Mouse (Mus musculus): ENCODE data around the gene Gm13090.

Gm13090 gene

DNA sequence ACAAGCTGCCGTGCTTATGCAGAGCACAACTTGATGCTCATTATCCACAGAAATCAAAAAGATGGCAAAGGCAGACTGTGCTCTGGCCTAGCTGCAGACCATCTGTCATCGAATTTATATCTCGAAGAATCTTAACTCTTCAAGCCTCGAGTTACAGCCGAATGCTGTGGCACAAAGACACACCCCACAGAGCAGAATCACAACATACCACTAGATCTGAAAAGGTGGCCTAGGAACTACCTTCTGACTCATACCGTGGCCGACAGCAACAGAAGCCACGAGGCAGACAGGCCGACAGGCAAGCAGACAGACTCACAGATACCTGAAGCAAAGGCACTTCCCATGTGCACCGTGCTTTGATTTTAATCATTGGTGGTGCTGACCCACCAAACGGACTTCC is 14.3 kb downstream of the Gm13090 start:
- DNase-seq: no peak

DNA sequence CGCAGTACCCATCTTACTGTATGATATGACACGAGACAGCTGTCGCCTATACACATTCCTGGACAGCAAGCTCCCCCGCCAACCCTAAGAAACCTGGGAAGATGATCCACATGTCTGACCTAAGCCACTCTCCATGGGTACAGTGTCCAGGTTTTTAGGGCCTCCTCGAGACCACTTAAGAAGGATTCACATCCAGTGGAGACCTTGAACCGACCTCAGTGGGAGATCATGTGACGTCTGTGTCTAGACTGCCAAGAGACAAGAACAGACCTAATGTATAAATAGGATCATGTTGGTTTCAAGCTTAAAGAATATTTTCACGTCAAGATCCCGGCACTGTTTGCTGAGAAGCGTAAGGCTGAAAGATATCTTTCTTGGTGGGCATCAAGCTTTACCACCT is 14.8 kb downstream of the Gm13090 start:
- no peak for DNase-seq

DNA sequence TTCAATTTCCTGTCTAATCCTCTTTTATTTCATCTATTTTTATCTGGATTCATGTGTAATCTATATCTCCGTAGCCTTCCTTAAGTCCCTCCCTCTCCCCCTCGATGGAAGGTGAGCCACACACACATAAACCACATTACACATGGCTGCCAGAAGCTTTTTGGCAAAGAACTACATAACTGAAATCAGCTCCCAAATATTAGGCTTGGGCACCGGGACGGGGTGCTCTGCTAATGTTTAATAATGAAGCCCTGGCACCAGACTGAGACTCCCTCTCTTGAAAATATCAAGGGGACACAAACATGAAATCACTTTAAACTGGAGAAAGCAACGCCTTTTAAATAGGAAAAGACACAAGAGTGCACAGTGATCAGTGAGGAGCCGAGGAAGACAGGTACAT is 16.5 kb downstream of the Gm13090 start:
- DNase-seq: no peak

DNA sequence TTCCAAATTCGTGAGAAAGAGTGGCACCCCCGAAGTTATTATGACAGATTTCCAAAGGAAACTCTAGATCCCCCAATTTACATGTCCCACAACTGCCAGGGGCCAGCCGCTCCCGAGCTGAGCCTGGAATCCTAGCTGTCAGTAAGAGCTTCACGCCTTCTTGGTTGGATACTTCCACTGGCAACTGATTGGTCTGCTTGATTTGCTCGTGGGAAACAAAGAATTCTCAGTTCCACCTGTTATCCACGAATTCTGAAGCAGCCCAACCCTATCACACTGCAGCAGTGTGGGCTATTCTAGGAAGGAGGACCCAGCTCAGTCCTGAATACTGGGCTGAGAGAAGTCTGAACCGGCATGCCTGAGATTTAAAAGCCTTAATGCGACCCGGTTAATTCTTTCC is 17.1 kb downstream of the Gm13090 start:
- no peak for DNase-seq

DNA sequence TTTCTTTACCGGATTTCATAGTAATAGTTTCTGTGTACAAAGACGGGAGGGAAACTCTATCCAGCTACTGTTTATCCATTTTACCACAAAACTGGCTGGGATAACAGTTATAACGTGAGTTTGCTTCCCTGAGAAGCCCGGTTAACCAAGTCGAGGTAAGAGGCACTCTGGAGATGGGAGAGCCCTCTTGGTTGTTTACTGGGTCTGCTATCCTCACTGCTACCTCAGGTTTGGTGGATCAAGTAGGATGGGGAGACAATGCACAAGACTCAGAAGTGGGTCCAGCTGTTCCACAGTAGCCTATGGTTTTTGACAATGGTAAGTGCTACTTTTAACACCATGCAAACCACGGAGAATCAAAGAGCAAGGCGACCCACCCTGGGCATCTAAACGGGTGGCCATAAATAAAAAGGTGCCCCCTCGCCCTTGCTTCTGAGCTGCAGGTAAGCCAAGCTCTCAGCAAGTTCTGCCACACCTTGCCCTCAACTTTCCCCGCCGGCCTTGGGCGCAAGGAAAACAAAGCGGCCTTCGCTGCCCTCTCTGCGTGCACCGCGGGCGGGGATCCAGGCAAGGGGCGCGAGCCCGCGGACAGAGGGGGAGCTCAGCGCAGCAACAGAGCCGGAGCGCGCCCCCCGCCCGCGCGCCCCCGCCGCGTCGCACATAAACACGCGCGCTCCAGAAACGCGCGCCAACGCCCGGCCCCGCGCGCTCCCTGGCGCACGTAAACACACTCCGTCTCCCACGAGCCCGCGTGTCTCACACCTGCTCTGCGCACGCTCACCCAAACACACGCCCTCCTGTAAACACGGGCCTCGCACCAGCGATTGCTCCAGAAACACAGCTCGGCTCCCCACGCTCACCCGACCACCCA is 18.0 kb downstream of the Gm13090 start:
- no peak for DNase-seq

DNA sequence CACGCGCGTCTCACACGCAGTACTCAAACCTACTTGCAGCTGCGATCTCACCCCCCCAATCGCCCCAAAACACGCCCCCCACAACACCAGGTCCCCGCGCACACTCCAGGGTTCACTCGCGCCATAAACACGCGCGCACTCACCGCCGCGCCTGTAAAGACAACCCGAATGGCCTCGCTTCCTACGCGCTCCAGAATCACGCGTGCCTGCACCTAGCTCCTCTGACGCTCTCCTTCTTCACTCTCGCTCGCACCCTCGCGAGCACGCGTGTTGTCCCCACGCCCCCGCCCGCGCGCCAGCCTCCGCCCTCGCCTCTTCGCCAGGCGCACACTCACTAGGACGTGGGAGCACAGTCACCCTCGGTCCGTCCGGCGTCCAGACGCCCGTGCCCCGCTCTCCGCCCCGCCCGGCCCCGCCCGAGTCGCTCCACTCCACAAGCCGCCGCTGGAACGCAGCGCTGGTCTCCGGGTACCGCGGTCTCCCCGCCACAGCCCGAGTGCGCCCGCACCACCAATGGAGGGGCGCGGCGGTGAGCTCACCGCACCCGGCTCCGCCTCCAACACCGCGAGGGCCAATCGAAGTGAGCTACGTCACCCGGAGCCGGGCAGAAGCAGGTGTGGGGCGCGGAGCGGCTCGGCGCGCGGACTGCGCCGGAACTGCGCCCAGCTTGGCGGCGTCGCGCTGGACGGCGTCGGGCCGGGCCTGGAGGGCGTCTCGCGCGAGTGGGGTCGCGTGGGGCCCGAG is 18.8 kb downstream of the Gm13090 start:
- DNase-seq: peak; percentile 82

DNA sequence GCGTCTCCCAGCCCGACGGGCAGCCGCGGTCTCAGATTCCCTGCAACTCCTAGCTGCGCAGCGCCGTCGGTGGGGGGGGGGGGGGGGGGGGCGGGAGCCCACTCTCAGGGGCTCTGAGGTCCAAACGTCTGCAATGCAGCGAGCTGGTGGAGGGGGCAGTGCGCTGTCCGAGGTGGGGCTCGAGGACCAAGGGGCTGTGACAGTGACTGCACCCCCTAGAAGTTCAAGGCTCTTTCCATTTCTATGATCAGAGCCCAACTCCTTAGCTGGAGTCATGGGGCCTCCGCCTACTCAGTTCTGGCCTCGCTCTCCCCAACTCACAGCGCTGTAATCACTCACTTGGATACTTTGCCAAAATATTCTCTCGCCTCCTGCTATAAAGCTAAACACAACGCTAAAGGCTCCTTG is 19.5 kb downstream of the Gm13090 start:
- no peak for DNase-seq

DNA sequence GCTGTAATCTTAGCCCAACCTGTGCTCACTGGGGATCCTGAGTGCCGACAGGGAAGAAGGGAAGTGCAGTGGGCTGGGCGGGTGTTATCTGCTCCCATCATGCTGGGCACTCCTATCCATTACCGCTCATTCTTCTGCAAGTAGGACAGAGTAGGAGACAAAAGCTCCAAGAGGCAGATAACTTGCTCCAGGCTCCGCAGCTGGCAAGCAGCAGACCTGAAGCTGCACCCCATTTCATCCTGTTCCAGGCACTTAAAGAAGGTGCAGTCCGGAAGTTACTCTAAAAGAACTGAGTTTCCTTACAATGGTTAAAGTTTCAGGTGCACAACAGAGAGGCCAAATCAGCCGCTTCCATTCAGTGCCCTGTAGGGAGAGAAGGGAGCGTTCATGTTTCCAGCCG is 21.9 kb downstream of the Gm13090 start:
- no peak for DNase-seq

DNA sequence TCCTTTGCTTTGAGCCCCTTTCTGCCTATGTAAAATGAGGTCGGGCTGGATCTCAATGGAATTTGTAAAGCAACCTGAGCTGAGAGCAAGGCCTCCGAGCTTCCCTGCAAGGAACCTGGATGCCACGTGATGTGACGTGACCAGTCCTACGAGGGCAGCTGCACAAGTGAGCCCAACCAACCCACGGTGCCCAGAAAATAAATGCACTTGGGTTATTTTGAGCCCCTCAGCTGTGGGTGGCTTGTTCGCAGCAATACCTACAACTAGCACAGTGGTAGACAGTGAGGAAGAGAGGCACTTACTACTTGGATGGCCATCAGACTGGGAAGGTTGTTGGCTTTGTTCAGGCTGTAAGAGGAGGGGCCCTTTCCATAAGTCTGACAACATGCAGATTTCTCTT is 25.2 kb downstream of the Gm13090 start:
- no peak for DNase-seq

DNA sequence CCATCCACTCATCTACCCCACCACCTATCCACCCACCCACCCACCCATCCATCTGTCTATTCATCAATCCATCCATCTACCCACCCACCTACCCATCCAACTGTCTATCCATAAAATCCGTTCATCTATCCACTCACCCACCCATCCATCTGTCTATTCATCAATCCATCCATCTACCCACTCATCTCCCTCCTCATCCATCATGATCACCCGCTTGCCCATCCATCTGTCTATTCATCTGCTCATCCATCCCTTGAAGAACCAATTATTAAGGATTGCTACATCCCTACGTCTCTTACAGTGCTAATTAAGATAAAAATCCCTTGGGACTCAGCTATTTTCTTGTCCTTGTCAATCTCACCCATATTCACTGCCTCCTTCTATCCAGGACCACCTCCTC is 29.5 kb downstream of the Gm13090 start:
- no peak for DNase-seq

DNA sequence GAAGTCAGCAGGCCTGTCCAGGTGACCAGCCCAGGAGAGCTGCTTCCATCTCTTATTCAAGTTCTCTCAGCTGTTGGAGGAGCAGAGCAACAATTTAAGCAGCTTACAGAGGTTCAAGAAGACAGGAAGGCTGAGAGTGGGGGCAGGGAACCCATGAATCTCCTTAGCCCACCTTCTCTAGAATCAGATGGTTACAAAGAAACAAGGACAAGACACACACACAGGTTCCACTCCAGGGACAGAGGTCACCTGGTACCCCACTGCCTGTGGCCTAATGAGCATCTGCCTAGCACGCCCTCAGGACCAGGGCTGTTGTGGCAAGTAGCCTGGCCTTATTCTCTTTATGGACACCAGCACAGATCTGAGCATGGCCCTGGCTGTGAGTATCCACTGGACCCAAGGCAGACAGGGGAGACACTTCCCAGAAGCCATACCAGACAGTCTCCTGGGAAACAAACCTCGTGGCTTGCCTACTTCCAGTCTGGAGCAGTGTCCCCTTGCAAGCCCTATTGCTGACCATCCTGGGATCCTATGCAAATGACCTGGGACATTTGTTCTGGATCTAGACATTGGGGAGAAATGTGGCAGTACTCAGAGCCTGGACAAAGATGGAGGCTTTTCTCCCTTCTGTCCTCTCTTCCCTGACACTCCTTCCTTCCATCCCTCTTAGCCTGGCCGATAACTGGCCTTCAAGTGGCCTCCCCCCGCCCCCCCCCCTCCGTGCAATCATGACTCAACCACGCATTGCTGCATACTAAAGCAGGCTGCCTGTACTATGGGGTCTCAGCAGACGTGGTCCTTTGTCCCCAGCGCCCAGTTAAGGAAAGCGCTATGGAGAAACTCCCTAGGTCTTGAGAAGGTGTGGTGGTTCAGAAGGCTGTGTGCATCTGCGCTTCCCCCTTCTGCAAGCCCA is 38.5 kb downstream of the Gm13090 start:
- no peak for DNase-seq

DNA sequence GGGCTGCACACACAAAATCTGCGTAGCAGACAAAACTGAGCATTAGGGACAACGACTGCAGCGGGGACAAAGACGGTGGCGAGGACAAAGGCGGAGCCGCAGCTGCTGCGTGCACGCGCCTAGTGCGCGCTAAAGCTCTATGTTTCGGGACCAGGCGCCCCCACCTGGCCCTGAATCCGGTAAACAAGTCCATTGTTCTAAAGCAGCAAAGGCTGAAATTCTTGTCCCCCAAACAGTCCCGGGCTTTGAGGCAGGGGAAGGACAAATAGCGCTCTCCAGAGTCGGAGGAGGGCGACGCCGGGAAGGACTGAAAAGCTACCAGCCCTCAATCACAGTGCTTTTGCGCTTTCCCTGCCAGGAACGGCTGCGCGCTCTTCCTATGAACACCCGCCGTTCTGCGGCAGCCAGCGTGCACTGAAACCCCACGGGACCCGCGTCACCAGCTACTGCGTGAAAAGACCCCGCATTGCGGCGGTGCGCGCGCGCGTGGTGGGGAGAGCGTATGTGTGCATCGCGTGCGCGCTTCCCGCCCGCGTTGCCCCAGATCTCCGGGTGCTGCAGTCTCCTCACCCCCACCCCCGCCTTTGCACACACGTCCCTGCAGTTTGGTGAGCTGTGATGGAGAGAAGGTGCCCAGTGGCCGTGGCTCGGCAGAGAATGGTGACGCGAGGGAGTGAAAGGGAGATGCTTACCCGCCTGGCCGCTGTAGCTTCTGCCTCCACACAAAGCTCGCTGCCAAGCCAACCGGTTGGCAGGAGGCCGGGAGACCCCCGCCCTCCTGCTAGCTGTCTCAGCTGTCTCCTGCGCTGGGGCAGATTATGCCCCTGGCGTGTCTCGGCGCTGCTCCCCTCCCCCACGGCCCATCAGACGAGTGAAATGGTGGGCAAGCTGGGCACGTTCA is 39.5 kb downstream of the Gm13090 start:
- peak; percentile 10 for DNase-seq

DNA sequence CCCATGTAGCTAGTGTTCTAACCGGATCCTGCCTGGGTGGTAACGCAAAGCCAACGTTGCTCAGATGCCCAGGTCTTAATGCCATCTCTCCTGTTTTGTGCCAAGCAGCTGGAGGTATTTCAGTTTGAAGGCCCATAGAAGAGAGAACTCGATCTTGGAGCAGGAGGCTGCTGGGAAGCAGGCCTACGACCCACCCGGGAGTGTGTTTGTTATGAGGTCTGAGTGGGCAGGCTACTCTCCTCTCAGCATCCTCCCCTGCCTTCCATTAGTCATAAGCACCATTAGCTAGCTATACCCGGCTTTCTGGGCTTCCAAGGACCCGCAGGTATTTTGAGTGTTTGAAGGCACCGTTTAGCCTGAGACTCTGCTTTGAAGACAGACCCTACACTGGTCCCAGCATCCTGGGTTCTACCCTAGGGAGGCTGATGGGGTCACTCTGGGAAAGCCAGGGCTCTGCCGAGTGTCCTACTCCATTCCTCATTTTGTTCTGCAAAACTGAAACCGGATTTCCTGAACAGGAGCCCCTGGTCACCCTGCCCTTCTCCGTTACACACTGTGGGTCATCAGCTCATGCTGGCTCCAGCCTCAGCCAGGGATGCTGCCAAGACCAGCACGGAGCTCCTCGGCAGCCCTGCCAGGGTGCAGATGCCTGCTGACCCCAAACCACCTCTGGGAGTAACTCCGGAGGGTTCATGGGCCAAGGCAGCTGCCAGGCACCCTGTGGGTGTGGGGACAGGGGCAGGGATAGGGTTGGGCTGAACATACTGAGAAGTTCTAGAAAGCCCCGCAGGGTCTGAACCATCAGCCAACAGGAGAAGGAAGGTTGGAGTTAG is 40.6 kb downstream of the Gm13090 start:
- no peak for DNase-seq

DNA sequence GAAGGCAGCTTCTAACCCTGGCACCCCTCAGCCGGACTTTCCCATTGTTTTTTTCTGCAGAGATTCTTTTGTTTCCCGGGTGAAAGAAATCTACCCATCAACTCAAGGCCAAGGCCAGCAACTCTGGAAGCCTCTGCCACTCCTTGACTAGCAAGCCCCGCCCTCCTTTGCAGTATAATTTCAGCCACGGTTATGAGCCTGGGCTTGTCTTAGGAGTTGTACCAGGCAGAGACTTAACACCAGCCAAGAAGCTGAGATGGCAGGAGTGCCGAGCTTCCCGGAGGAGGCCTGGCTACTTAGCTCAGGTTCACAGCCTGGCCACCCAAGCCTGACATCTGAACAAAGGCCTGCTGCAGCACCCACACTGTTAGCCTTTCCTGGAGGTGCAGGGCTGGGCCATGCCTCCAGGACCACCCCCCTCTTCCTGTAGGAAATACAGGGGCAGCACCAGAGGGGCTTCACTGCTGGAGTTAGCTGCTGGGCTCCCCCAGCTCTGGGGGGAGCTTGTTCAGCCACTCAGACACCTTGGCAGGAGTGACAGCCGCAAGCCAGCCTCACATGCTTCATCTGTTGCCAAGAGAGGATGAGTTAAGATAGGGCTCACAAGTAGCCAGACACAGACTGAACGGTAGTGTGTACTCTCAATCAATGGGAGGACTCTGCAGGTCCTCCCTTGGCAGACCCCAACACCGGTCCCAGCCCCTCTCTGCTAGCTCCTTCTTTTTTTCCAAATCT is 41.6 kb downstream of the Gm13090 start:
- DNase-seq: no peak

DNA sequence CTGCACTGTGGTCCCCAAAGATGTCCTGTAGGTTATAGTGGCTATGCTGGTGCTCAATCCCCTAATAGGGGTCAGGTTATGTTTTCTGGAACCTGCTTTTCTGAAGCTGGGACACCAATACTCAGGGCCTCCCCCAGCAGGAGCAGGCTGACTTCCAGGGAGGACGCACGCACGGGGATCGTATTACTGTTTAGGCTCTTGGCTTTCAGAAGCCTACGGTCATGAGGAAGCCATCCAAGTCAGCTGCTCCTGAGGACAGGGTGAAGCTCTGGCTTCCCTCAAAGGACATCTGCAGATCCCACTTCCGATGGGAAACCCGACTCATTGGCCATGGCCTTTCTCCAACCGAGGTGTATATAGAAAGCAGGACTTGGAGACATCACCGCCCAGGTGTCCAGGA is 43.1 kb downstream of the Gm13090 start:
- DNase-seq: no peak

DNA sequence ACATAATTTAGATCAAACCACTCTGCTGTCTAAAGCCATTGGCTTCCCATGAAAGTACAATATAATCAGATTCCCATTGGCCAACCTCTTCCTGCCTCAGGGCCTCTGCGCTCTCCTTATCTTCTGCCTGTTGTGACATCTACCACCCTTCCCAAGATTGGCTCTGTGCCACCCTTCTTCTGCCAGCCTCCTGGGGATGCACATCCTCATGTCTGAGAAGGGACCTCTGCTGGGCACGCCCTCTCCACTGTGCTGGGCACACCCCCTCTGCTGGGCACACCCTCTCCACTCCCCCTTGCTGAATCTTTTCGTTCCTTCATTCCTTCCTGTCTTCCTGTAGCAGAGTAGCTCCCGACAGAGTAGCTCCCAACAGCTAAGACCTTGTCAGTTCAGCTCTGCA is 44.4 kb downstream of the Gm13090 start:
- no peak for DNase-seq

DNA sequence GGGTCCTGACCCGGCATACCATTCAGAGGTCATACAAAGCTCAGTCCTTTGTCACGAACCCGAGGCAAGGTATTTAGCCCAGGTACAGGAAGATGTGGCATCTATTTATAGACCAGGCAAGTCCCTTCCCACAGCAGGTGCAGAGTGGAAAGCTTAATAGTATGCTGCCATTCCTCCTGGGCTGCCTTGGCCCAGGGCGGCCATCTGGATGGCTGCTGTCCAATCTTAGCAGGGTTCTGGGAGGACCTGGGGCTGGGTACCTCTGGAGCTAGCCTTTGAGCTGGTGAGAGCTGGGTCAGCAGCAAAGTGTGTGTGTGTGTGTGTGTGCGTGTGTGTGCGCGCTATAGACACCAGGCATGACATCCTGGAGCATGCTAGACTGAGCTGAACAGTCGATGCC is 46.1 kb downstream of the Gm13090 start:
- DNase-seq: no peak

DNA sequence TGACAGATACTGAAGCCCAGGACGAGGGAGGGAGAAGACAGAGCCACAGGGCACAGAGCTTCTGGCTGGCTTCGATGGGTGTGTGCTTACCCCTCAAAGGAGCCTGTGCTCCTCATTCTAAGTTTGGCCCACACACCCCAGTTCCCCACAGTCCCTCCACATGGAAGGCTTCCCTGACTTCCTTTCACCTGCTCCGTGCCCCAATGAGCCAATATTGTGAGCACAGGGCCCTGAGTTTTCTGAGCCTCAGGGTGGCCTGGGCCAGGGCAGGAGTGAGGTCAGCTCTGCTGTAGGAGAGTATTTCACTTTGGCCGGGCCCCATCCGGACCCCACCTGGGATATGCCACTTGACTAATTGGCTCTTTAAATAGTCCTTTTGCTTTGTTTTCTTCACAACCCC is 48.3 kb downstream of the Gm13090 start:
- DNase-seq: no peak

DNA sequence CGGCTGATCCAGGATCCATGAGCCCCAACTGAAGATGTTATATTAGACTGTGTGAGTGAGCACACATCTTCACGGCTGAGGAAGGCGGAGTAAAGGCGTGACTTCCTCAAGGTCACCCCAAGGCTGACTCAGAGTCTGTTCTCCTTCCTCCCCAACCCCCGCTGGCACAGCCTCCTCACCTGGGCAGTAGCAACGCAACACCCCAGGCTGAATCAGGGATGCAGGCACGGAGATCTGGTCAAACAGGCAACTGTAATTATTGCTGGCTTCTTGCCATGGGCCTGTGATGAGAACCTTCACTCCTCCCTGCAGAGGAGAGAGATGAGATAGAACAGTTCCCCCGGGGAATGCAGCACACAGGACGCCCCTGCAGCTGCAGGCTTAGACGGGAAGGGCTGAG is 48.8 kb downstream of the Gm13090 start:
- DNase-seq: no peak

DNA sequence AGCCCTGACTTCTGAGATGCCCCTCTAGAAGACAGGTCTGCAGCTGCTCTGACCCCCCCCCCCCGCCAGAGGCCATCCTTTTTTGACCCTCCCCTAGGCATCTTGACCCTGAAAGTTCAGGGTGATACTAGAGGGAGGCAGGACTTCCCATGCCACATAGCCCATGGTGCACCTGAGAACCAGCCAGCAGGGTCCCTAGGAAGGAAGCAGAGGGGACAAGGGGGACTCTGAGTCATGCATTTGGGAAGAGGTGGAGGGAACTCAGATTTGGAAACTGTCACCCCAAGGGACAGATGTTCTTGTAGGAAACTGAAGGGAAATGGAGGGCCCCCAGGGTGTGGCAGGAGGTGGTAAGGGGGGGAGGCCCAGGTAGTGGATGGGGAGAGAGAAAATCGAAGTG is 49.2 kb downstream of the Gm13090 start:
- DNase-seq: no peak
